Mouse (Mus musculus) embryo, embryonic 9.5 days (tissue): Measurements from ENCODE around the gene Olfr1110.
"Not testable (repeated sequence)": the region's sequence is repeated elsewhere in the genome, so short reads cannot be mapped to it uniquely, and the experiment has no call there.

Source experiments
- DNase-seq: peaks from one replicate; pipeline ENCODE4 v3.0.0-alpha.2; 2017; ENCODE audit errors: extremely low spot score

The Olfr1110 gene

DNA sequence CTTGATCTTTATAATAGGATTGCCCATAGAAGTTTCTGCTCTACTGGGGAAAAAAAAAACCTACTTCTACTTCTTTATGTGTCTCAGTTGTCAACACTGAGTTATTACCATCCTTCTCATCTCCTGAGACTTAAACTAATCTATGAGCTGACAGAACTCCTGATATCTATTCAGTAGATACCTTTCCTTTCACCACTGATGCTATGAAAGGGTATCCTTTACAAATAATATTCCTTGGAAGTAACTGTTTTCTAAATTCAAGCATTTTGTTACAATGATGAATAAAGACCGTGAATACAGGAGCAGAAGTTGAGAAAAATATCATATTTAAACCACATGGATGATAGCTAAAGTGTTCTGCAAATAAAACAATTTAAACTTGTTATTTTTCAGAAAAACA is at the start of gene Olfr1110:
Olfr1110 (minus strand) TSS at position 101 of the 400 bp plus-strand sequence.
- no peak for DNase-seq

DNA sequence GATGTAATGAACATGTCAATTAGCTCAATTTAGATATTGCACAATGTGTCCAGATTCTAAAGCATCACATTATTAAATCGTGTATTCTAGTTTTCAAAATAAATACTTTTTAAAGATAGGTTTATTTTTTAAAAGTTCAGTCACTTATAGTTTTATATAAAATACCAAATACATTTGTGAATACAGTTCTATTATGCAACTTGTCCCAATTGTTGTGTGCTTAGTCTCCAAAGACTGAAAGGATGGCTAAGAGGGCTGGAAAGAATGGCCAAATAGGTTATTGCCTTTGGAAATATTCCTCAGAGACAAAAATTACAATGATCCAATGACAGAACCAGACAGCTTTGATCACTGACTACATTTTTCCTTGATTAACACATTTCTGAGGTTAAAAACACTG is 47.4 kb upstream of the Olfr1110 start, which contains the start of gene Olfr1112:
Olfr1112 (plus strand) TSS at position 301 of the 400 bp plus-strand sequence.
- DNase-seq, result no peak

GRCm38 (mm10) chr2:87167731-87168130 is 27.6 kb upstream of the Olfr1110 start:
- not testable (repeated sequence) for DNase-seq

DNA sequence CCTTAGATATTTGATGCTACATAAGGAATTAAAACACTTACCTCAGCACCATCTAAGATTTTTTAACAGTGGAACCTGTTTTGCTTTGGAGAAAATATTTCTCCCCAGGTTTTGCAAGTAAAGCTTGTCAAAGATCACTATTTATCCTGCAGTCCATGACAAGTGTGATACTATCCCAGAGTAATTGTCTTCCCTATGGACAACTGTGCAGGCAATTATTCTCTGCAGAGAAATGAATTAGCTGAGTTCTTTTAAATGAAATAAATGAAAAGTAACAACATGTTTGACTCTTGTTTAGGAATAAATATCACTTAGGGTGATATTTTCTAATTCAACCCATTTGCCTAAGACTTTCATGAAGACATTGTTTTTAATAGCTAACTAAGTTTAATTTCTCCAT is 12.4 kb upstream of the Olfr1110 start, which contains the start of gene Olfr1111:
Olfr1111 (minus strand) TSS at position 101 of the 400 bp plus-strand sequence.
- DNase-seq, result no peak

- DNase-seq, result no peak
Observed at GRCm38 (mm10) chr2:87114467-87114866, 25.6 kb downstream of the Olfr1110 start, which contains the start of gene Olfr259. Gene Olfr259 (minus strand): TSS chr2:87114567.

DNA sequence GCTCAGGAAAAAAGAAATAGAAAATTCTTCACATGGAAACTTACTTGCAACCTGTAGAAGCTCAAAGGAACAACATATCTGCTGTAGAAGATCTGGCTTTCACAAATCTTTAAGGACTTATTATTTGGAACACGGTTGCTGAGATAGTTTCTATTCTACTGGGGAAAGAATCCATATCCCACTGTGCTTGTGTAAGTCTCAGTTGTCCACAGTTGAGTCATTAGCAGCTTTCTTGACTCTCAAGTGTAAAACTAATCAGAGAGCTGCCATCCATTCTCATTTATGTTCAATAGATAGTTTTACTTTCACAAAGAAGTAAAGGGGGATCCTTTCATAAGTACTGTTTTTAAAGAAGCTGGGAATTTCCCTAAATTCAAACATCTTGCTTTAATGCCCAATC is 44.2 kb downstream of the Olfr1110 start, which contains the start of gene Olfr1109:
Olfr1109 (minus strand) TSS at position 101 of the 400 bp plus-strand sequence.
- DNase-seq, result no peak
